Mouse (Mus musculus) left cerebral cortex, postnatal 36 days (tissue): Measurements from ENCODE around the gene Eci2. TPM values are rescaled to one million over a fixed set of nuclear protein-coding genes. Genes with fewer than 3 reads are reported as not detected.
A peak's percentile ranks its signal among the peaks of the same experiment; 100 is the strongest.
"Not testable (repeated sequence)": the region's sequence is repeated elsewhere in the genome, so short reads cannot be mapped to it uniquely, and the experiment has no call there.

Experiments
- DNase-seq, 2 experiments: peaks; one replicate each; pipeline ENCODE4 v3.0.0; 2021 to 2022; ENCODE audit warnings: low spot score in 2 of 2, mixed read lengths in 1 of 2
- intact Hi-C: fragments of 180-260 bp; cut with DNase I; formaldehyde crosslinking; loops from one replicate; pipeline ENCODE4 v1.15.1; 2025
- total RNA-seq, 2 experiments: library from RNA; stranded (reverse); gene quantifications; 2 replicates each; pipeline ENCODE4 v1.2.3; 2021

The Eci2 gene
- 10 to 100 TPM; 37.7 to 46.3 TPM for total RNA-seq

- intact Hi-C loops: no loop called here
- no peak for DNase-seq
Measured at GRCm38 (mm10) chr13:35026879-35027278, at the start of gene Eci2. Eci2 (minus strand) TSS chr13:35027096.

GRCm38 (mm10) chr13:35074862-35075261 lies 48.0 kb upstream of the Eci2 start:
- intact Hi-C loops: no loop called here
- no peak for DNase-seq

- intact Hi-C loops: no loop called here
Measured at GRCm38 (mm10) chr13:35070485-35071472, 43.9 kb upstream of the Eci2 start.

GRCm38 (mm10) chr13:35067084-35067483 lies 40.2 kb upstream of the Eci2 start:
- intact Hi-C loops: no loop called here

More at GRCm38 (mm10) chr13:35070485-35071472, 43.9 kb upstream of the Eci2 start:
- no peak for DNase-seq

GRCm38 (mm10) chr13:35066033-35066432 lies 39.1 kb upstream of the Eci2 start:
- intact Hi-C loops: no loop called here
- no peak for DNase-seq

More at GRCm38 (mm10) chr13:35067084-35067483, 40.2 kb upstream of the Eci2 start:
- DNase-seq: no peak

GRCm38 (mm10) chr13:35064381-35064780 lies 37.5 kb upstream of the Eci2 start:
- intact Hi-C loops: no loop called here
- DNase-seq: no peak

- no peak for DNase-seq
- intact Hi-C loops: no loop called here
Measured at GRCm38 (mm10) chr13:35058145-35058544, 31.2 kb upstream of the Eci2 start.

- no peak for DNase-seq
- intact Hi-C loops: loop anchor here (10.0 kb wide), 1 partner anchor 738 kb away; no protein-coding TSS in a partner anchor
Measured at GRCm38 (mm10) chr13:35036486-35036885, 9.6 kb upstream of the Eci2 start.

- intact Hi-C loops: loop anchor here (10.0 kb wide), 1 partner anchor 739 kb away; no protein-coding TSS in a partner anchor
- no peak for DNase-seq
Measured at GRCm38 (mm10) chr13:35035731-35036130, 8.8 kb upstream of the Eci2 start.

- intact Hi-C loops: loop anchor here (10.0 kb wide), 1 partner anchor 741 kb away; no protein-coding TSS in a partner anchor
- no peak for DNase-seq
Measured at GRCm38 (mm10) chr13:35033571-35033970, 6.7 kb upstream of the Eci2 start.

- intact Hi-C loops: loop anchor here (2.0 to 10.0 kb wide), 2 partner anchors 743 to 915 kb away; no protein-coding TSS in a partner anchor
- DNase-seq: no peak
Measured at GRCm38 (mm10) chr13:35031684-35032082, 4.8 kb upstream of the Eci2 start.

- peak in 1 of 2 experiments; percentile 9 for DNase-seq
- intact Hi-C loops: loop anchor here (2.0 to 10.0 kb wide), 2 partner anchors 744 to 916 kb away; no protein-coding TSS in a partner anchor
Measured at GRCm38 (mm10) chr13:35030979-35031683, 4.2 kb upstream of the Eci2 start.

- no peak for DNase-seq
- intact Hi-C loops: no loop called here
Measured at GRCm38 (mm10) chr13:35028365-35028764, 1.5 kb upstream of the Eci2 start.

- intact Hi-C loops: not testable (repeated sequence)
Measured at GRCm38 (mm10) chr13:35023401-35023800, 3.5 kb downstream of the Eci2 start.

GRCm38 (mm10) chr13:35020383-35020782 lies 6.5 kb downstream of the Eci2 start:
- intact Hi-C loops: no loop called here
- no peak for DNase-seq

More at GRCm38 (mm10) chr13:35023401-35023800, 3.5 kb downstream of the Eci2 start:
- not testable (repeated sequence) for DNase-seq

- intact Hi-C loops: no loop called here
- no peak for DNase-seq
Measured at GRCm38 (mm10) chr13:35018866-35019536, 7.9 kb downstream of the Eci2 start.

- no peak for DNase-seq
- intact Hi-C loops: no loop called here
Measured at GRCm38 (mm10) chr13:35017392-35017791, 9.5 kb downstream of the Eci2 start.

- DNase-seq: no peak
- intact Hi-C loops: no loop called here
Measured at GRCm38 (mm10) chr13:35016067-35016466, 10.8 kb downstream of the Eci2 start.

- DNase-seq: no peak
- intact Hi-C loops: no loop called here
Measured at GRCm38 (mm10) chr13:34995925-34996324, 31.0 kb downstream of the Eci2 start.
